Mouse (Mus musculus) frontal cortex, postnatal 14 days (tissue): Measurements from ENCODE around the gene Gnl2.

ENCODE experiments used
- DNase-seq, 2 experiments: peaks; one replicate each; pipeline ENCODE4 v3.0.0; 2022; ENCODE audit warnings: low spot score in 2 of 2

Gnl2 gene

GRCm38 (mm10) chr4:125015806-125016635 lies at the start of gene Gnl2:
Gnl2 (plus strand) TSS chr4:125016585.
- DNase-seq, result no peak

- DNase-seq, result no peak
These were observed 47.7 kb upstream of the Gnl2 start for GRCm38 (mm10) chr4:124968711-124969110.

DNA sequence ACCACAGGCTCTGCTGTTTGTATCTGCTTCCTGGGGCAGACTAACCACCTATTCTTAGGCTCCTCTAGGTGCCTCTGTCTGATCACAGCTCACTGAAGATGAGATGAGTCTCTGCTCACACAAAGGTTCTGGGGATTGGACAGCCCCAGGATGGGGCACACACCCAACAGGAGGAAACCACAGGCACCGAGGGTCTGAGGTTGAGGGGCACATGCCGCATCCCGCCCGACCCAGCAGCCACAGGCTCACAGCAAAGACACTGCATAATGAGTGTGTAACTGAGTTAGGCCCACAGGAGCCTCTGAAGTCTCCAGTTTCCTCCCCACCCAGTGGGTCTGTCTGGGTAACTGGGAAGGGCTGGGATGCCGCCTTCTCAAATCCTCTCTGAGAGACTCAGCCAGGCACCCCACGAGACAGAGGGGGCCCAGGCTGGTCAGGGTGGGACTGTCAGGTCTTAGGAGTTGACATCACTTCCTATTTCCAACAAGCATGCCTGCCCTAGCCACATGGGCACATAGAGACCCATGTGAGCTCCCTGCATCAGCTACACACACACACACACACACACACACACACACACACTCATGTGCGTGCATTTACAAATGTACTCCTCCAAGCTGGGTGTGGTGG lies 47.1 kb upstream of the Gnl2 start:
- no peak for DNase-seq

DNA sequence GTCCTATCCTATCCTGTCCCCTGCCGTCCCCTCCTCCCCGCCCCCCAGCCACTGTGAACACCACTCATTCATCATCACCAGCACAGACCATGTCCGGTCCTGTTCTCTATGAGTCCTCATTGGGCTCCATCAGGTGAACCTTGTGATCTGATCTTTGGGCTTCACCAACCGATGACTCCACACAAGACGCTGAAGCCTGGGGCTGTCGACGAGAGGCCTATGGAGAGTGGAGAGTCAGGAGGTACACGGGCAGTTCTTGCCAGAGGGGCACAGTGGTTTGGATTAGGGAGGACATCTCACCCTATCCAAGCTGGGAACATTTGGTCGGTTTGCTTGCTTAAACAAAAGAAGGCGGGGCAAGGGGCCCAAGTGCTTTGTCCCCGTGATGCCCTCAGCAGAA lies 46.2 kb upstream of the Gnl2 start:
- DNase-seq, result no peak

- no peak for DNase-seq
These were observed 45.7 kb upstream of the Gnl2 start for GRCm38 (mm10) chr4:124970677-124971076.

DNA sequence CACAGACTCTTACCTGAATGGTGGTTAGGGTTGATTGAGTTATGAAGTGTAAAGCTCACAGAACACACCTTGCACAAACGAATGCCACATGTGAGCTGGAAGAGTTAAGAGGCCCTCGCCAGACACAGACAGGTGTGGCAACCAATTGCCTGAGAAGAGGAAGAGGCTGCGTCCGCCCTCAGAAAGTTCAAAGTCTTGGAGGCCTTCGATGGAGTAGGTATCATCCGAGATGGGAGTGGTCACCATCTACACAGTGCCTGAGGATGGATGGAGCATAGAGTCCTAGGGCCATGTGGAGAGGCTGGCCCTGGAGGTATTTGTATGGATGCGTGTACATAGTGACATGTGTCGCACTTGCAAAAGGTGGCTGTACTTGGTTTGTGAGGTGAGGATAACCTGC lies 45.3 kb upstream of the Gnl2 start:
- DNase-seq, result no peak

DNA sequence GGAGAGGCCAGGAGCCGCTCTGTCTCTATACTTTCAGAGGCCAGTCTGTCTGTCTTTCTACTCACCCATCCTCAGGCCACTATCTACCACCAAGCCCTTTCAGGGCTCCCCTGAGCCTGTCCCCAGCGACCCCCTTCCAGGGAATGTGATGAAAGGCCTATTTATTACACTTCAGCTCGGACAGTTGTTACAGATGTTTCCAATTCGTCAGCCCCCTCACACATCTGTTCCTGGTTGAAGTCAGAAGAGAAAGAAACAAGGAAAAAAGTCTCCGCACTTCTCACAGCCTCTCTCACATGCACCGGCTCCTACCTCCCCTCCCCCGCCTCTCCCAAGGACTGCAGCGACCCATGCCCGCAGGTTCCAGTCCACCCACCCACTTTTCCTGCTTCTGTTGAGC lies 44.1 kb upstream of the Gnl2 start:
- DNase-seq, result no peak

DNA sequence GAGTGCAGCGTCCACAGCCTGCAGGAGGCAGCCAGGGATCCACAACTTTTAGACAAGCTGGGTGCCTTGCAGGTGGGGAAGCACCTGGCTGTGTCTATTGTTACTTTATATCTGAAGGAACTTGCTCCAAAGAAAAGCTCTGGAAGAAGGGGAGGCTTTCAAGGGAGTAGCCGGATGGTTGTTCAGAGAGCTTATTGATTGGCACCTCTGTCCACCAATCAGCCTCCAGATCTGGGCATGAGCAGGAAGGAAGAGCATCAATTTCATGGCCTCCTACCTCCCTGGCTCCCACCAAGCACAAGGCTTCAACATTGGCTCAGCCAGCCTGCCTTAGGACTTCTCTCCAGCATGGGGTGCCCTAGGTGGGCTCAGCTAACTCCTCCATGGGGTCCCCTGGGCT lies 43.1 kb upstream of the Gnl2 start:
- no peak for DNase-seq

GRCm38 (mm10) chr4:124978201-124978600 lies 38.2 kb upstream of the Gnl2 start:
- no peak for DNase-seq

GRCm38 (mm10) chr4:124983893-124984526 lies 32.4 kb upstream of the Gnl2 start:
- DNase-seq, result no peak

DNA sequence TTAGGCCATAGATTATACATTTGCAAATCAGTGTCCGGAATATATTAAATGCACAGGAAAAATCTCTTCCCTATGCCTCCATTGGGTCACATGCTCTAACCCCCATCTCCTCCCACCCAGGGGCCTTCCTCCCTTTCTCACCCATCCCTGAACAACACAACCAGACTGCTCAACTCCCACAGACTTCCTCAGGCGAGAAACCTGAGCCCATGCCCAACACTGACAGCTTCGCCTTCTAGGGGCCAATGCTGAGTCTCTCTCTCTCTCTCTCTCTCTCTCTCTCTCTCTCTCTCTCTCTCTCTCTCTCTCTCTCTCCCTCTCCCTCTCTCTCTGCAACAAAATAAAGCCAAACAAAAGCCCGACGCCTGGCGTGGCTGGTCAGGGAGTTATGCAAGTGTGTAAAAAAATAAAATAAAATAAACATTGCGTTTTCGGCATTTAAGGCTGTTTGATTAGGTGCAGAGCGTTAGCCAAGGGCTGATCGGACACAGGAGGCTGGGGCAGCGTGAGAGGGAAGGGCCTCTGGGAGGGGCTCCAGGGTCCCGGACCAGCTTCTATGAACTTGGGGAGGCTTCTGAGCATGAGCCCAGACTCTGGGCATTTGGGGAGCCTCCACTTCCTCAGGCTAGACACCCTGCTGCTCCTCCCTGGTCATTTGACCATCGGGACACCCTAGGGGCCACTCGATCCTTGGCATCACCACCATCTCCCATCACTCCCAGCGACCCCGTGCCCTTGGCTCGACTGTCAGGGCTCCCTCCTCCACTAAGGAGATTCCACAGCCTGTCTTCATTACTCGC lies 31.3 kb upstream of the Gnl2 start:
- DNase-seq, result no peak

GRCm38 (mm10) chr4:124985671-124986602 lies 30.4 kb upstream of the Gnl2 start, which contains the start of gene Rspo1:
Rspo1 (plus strand) TSS chr4:124986430.
- DNase-seq, result no peak

- no peak for DNase-seq
These were observed 29.4 kb upstream of the Gnl2 start for GRCm38 (mm10) chr4:124986739-124987710.

GRCm38 (mm10) chr4:124987711-124988097 lies 28.7 kb upstream of the Gnl2 start:
- no peak for DNase-seq

- DNase-seq, result no peak
These were observed 28.0 kb upstream of the Gnl2 start for GRCm38 (mm10) chr4:124988382-124988781.

- no peak for DNase-seq
These were observed 26.6 kb upstream of the Gnl2 start for GRCm38 (mm10) chr4:124989787-124990253.

DNA sequence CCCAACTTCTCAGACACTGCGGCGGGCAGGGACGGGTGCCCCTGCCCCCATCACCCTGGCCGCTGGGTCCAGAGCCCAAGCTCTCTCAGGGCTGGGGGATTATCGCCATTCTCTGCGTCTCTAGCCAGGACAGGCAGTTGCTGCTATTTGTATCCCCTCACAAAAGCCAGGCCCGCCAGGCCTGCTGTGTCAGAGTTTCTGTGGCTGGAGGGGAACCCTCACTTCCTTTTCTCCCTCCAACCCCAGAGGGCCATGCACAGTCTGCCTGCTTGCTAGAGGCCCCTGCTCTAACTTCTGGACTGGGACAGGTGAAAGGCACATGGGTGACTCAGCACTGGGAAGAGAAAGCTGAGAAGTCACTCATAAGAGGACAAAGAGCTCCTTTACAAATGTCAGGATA lies 26.1 kb upstream of the Gnl2 start:
- no peak for DNase-seq

DNA sequence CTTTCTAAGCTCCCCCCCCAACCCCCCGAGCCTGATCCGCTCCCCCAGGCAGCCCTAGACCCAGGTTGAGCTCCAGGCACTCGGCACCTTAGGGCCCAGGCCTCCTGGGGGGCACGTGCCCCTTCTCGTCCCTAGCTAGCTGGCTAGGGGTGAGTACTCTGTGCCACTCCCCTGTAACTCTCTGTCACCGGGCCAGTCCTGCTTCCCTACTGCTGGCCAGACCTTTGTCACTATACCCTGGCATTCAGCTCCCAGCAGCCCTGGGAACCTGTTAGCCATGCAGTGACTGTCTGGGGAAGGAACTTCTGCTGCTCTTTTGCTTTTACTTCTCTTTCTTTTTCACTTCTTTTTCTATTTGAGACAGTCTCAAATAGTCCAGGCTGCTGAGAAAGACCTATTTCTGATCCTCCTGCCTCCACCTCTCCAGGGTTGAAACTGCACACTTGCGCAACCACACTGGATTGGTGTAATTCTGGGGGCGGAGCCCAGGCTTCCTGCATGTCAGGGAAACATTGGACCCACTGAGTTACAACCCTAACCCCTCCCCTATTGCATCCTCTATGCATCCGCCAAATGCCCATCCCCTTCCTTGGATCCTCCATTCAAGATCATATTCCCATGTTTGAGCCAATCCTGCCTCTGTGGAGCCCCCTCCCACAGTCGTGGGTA lies 18.8 kb upstream of the Gnl2 start:
- DNase-seq, result no peak

GRCm38 (mm10) chr4:124999548-124999947 lies 16.8 kb upstream of the Gnl2 start:
- no peak for DNase-seq
